Mouse (Mus musculus): ENCODE data around the gene Col6a1.

DNA sequence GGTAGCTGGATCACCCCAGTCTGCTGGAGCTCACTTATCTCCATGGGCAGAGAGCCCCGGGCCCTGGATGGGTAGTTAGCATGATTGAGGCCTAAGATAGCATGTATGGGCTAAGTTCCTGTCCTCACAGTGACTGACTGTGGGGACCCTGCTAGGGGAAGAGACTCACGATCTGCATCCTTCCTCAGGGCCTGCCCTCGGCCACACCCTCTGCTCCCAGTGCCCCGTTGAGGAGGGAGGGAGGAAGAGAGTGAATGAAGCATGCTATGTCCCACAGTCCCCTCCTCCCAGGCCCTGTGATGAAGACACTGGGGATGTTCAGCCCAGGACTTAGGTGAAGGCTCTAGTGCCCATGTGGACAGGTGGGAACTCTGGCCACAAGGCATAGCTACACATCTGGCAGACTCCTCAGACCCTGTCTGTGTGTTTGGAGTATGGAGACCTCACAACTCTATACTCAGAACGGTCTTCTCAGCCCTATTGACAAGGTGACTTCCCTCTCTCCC lies 1.7 kb downstream of the Col6a1 start:
- TF ChIP-seq POLR2A (IDR thresholded peaks at IDR 0.05; ENCODE audit: insufficient read depth, low read depth, low read length), result no peak
- no peak for TF ChIP-seq CTCF (IDR thresholded peaks at IDR 0.05; ENCODE audit: insufficient read depth, low read depth, low read length)
